Mouse (Mus musculus): ENCODE measurements around the gene Armh1.
A peak's percentile ranks its signal among the peaks of the same experiment; 100 is the strongest.

Armh1 gene

DNA sequence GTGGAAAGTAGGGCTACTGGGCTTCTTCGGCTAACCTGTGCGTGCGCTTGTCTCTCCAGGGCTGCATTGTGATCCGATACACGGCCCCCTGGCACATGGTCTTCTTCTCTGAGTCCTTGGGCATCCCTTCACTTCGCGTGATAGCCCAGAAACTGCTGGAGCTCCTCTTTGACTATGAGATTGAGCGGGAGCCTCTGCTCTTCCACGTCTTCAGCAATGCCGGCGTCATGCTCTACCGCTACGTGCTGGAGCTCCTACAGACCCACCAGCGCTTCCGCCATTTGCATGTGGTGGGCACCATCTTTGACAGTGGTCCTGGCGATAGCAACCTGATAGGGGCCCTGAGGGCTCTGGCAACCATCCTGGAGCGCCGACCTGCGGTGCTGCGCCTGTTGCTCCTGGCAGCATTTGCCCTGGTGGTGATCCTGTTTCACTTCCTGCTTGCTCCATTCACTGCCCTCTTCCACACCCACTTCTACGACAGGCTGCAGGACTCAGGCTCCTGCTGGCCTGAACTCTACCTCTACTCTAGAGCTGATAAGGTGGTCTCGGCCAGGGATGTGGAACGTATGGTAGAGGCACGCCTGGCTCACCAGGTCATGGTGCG is 16.0 kb upstream of the Armh1 start:
- peak; percentile 39 for DNase-seq (ENCODE audit: low read depth, low spot score)

DNA sequence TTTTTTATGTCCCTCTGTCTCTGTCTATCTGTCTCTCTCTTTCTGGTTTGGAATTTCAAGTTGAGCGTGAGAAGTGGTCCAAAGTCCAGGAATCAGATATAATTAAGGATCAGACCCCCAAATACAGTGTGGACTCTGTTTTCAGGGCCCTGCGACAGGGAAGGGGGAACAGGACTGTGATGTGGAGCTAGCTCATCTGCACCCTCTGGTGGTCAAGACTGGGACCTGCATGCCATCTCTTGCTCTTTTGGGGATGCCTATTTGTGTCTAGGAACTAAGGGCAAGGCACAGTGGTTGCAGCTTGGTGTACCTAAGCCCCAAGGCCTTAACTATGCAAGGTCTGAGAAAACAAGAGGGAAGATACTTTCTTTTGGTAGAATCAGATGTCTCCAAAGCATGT is 15.4 kb upstream of the Armh1 start:
- peak; percentile 86 for DNase-seq (ENCODE audit: low read depth, low spot score)

DNA sequence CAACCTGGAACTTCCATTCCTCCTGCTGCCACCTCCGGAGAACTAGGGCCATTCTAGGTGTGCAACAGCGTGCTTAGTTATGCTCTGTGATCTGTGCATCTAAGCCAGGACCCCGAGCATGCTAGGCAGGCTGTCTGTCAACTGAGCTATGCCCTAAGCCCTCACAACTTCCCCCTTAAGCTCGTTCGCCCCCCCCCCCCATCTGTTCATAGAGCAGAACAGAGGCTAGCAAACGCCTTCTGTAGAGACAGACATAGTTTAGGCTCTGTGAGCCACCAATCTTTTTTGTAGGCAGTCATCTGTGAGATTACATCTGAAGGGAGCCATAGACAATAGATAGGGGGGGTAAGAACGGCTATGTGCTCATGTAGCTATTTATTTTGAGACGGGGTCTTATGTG is 11.1 kb upstream of the Armh1 start:
- no peak for DNase-seq (ENCODE audit: low read depth, low spot score)

DNA sequence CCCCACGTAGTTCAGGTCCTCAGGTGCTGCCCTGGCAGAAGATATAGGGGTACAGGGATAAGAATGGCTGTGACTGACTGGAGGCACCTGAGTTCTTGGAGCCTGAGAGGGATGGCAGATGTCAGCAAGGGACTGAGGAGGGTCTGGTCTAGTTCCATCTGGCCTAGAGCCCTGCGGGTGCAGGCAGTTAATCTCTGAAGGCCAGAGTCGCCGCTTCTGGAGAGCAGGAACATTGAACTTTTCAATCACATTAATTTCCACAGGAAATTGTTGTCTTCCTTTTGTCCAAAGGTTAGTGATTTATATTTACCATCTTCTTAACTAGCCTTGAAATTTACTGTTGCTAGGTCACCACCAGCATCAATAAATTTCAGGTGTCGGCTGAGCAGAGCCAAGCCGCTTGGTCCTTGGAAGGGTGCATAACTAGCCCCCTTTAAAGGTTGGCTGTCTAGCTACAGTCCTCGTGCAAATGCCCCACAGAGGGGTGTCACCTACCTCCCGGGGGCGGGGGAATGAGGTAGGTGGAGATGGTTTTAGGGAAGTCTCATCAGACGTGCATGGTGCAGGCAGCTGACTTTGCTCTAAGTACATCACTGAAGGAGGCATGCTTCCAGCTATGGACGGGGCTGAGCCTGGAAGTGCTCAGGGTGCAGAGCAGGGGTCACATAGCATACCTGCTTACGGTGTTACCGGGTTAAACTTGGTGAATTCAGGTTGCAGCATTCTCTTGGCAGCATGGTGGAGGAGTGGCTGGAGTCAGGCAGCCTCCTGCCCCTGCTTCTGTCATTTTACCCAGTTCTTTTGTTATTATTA is 10.4 kb upstream of the Armh1 start:
- no peak for DNase-seq (ENCODE audit: low read depth, low spot score)

DNA sequence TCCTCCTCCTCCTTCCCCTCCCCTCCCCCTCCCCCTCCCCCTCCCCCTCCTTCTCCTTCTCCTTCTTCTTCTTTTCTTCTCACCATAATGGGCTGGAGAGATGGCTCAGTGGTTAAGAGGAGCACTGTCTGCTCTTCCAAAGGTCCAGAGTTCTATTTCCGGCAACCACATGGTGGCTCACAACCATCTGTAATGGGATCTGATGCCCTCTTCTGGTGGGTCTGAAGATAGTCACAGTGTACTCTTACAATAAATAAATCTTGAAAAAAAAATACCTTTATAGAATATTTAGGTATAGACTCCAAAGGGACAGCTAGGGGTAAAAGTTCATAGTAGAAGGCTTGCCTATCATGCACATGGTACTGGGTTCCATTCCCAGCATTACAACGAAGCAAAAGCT is 9.3 kb upstream of the Armh1 start:
- DNase-seq (ENCODE audit: low read depth, low spot score): peak; percentile 49

DNA sequence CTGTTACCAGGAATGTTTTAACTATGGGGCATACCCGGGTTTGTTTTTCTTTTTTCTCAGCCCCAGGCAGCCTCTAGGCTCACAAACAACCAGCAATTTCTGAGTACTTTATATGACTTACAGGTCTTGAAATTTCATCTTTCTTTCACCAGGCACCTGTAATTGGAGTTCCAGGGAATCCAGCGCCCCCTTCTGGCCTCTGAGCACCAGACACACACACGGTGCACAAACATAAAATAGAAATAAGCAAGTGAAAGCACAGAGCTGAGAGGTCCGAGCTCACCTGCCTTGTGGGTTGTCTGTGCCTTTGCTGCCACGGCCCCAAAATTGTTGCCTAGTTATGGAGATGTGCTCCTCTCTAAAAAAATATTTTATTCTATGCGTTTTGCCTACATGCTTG is 8.0 kb upstream of the Armh1 start:
- peak; percentile 54 for DNase-seq (ENCODE audit: low read depth, low spot score)

DNA sequence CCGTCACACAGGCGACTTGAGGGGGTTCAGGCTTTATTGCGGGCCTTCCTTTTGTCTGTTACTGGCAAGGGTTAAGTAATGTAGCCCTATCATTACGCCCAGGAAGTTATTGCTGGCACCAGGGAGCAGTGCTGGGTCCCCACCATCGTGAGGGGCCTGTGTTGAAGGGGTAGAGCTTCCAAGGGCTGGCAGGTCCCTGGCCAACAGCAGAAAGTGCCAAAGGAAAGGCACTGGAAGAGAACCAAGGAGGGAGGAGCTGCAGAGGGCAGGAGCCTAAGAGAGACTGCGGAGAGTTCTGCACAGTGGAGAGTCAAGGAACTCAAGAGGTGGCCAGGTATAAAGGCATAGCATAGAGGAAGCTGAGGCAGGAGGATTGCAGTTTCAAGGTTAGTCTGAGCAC is 2.7 kb upstream of the Armh1 start:
- no peak for DNase-seq (ENCODE audit: low read depth, low spot score)

DNA sequence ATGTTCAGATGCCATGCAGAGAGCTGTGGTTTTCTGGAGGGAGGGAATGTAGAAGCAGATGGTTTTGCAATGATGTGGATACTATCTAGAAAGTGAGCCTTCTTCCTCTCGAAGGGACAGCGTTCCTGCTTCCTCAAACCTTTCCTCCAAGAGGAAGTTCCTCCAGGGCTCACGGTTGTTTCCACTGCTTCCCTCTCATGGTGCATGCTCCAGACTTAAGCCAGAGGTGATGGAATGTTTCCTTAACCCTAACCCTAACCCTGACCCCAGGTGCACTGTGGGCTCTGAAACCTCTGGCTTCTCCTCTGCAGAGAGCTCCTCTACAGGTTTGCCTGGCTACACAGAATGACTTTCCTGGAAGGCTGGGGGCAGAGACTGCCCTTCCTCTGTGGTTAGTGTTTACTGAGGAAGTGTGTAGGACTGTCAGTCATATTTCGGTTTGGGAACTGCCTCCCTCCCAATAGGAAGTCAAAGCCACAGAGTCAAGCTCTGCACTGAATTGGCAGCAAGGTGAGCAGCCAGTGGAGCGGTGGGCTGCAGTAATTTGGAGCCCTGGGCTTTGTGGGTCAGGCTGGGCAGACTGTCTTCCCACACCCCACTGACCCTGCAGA is 2.2 kb upstream of the Armh1 start:
- no peak for DNase-seq (ENCODE audit: low read depth, low spot score)

DNA sequence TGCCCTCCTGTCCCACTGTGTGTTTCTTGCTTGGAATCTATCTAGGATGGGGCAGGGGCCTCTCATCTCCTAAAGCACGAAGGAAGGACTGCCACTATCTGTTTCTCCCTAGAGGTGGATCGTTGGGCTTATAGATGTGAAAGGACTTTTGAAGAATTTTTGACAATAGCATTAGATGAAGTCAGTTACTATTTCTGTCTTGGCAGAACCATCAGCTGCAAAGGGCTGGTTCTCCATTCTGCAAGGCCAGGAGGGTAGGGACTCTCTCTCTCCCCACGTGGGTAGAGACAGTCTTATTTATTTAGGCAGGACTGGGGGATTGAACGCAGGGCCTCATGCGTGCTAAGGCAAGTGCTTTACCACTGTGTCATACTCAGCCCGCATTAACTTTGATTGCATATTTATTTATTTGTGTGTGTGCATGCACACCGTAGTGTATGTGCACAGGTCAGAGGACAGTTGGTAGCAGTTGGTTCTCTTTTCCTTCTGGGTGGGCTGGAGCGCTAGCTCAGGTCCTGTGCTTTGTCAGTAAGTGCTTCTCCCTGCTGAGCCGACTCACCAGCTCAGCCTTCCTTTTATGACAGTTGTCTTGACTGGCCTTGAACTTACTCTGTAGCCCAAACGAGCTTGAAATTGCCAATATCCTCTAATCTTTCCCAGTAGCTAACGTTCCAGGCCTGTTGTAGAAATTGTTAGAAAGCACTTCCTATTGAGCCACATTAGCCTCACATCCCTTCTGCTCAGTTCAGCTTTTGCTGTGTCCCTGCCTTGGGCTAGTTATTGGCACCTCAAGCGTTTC is 1.5 kb upstream of the Armh1 start:
- no peak for DNase-seq (ENCODE audit: low read depth, low spot score)

DNA sequence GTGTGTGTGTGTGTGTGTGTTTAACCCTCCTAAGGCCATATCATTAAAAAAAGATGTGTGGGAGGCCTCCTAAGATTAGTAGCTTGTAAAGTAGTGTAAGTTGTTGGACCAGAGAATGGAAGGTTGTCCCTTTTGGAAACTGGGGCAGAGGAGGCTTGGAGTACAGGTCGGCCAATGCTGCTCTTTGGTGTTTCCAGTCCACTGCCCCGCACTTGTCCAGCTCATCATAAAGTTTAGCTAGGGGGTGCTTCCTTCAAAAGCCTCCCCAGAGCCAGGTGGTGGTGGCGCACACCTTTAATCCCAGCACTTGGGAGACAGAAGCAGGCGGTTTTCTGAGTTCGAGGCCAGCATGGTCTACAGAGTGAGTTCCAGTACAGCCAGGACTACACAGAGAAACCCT is 830 bp upstream of the Armh1 start:
- DNase-seq (ENCODE audit: low read depth, low spot score): no peak

DNA sequence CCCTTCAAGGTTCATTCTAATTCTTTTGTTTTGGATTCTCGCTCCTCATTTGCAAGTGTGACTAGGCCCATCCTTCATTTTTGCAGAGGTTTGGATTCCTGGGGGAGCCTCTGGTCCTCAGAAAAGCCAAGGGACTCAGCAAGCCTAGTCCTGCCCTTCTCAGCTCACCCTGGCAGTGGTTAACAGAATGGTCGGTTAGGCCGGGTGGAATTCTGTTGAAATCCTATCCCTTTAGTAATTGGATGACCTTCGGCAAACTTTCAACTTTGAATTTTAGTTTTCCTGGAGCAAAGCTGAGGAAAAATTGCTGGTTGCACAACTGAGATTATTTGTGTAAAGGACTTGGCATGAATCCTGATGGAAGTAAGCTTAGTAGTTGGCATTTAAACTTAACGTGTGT is 426 bp upstream of the Armh1 start:
- DNase-seq (ENCODE audit: low read depth, low spot score): no peak

DNA sequence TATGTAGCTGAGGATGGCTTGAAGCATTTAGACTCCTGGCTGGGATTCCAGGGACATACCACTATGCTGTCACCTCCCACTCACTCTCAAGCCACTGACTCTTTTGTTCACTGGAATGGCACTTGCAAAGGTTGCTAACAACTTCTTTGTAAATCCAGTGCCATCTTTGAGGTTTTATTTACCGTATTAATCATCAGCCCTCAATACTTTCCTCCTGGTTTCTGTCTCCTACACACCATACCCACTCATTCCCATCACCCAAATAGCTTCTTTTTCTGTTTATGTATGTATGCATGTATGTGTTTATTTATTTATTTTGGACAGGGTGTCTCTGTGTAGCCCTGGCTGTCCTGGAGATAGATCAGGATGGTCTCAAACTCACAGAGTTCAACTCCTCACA is 943 bp downstream of the Armh1 start:
- DNase-seq (ENCODE audit: low read depth, low spot score): no peak

DNA sequence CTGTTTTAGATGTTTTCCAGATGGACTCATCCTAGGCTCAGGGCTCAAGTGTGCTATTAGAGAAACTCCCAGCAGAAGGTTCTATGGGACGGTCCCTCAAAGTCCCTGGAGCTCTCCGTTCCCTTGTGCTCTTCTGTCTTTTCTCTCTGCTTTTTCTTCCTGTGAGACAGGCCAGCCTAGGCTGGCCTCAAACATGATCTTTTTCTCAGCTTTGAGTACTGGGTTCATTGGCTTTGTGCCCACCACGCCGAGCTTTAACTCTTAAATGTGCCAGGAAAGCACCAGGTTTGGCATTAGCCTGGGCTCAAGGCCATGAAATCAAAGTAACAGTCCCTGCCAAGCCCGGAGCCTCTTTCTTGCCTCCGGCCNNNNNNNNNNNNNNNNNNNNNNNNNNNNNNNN is 11.1 kb downstream of the Armh1 start:
- no peak for DNase-seq (ENCODE audit: low read depth, low spot score)

DNA sequence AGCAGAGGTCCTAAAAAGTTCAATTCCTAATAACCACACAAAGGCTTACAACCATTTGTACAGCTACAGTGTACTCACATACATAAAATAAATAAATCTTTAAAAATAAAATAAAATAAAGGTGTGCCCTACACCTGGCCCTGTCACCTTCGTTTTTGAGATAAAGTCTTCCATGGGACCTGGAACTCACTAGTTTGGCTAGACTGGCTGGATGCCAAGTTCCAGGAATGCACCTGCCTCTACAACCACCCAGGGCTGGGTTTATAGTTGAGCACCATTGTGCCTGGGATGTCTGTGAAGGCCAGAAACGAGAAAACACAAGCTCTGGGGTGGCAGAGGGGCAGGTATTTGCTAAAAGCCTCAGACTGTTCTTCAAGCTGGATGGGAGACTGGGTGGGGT is 12.8 kb downstream of the Armh1 start:
- no peak for DNase-seq (ENCODE audit: low read depth, low spot score)

DNA sequence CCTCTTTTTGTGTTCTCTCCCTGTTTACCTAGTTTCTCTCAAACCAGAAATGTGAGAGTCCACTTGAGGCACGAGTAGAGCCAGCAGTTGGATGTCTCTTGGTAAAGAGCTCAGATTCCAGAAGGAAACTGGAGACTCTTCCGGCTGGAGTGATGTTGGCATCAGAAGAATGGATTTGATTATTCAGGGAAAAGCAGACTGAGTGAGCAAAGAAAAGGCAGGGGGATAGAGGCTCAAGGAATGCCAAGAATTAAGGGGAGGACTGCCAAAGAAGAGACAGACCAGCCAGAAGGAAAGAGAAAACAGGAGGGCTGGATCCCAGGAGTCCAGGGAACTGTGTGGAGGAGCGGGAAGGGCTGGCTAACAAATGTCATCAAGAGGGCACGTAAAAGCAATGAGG is 16.1 kb downstream of the Armh1 start:
- no peak for DNase-seq (ENCODE audit: low read depth, low spot score)

DNA sequence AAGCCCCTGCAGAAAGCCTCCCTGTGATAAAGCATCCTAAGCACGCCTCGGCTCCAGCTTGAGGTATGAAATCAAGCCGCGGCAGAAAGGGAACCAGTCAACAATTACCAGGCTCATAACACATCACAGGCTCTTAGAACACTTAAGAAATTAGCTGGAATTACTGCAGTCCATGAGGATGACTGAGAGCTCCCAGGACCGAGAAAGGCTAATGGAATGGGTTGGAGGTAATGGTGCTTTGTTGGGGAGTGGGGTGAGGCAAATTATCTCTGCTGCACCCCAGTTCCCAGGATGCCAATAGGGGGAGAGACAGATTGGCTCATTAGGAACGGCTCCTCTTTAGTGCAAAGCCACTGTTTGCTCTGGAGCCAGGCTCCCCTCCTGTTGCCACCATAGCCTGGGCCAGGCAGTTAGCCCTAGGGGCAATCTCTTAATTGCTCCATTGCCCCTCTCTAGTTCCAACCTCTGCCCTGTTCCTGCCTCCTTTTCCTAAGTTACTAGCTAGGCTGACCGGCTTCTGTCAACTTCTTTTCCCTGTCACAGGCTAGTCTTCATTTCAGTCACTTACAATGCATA is 17.7 kb downstream of the Armh1 start:
- no peak for DNase-seq (ENCODE audit: low read depth, low spot score)

DNA sequence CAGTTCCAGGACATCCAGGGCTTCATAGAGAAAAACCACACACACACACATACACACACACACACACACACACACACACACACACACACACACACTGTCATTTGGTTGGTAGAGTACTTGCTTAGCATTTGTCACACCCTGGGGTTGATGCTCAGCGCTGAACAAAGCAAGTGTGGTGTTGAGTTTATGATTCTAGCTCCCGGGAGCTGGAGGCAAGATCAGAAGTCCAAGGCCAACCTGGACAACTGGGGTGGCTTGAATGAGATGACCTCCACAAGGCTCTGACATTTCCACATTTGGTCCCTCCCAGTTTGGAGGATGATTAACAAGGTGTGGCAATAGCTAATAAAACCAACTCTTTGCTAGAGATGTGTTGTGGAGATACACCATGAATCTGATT is 20.7 kb downstream of the Armh1 start:
- DNase-seq (ENCODE audit: low read depth, low spot score): no peak

DNA sequence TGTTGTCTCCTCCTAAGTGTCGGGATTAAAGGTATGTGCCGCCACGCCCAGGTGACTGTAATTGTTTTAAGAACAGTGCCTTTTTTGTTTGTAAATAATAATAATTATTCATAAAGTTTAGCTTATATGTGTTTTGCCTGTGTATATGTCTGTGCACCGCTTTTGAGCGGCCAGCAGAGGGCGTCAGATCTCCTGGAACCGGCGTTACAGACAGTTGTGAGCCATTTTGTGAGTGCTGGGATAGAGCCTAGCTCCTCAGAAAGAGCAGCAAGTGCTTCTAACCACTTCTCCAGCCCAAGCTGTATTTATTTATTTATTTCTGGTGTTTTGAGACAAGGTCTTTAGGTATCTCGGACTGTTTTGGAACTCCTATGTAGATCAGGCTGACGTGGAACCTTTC is 21.6 kb downstream of the Armh1 start:
- peak; percentile 76 for DNase-seq (ENCODE audit: low read depth, low spot score)

DNA sequence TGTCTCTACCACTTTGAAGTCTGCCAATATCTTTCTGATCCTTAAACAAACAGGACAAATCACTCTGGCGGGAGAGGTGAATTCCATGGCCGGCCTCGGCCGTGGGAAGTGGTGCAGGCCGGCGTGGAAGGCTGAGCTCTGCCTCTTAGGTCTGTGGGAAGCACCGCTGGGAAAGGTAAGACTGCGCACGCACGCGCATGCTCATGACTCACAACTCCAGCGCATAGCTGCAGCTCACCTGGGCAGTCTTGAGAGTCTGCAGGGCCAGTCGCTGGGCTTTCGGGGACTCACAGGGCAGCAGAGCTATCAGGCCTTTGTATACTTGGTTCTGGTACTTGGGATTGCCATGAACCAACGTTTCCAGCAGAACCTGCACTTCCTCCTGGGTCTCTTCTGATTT is 22.3 kb downstream of the Armh1 start:
- DNase-seq (ENCODE audit: low read depth, low spot score): peak; percentile 38

DNA sequence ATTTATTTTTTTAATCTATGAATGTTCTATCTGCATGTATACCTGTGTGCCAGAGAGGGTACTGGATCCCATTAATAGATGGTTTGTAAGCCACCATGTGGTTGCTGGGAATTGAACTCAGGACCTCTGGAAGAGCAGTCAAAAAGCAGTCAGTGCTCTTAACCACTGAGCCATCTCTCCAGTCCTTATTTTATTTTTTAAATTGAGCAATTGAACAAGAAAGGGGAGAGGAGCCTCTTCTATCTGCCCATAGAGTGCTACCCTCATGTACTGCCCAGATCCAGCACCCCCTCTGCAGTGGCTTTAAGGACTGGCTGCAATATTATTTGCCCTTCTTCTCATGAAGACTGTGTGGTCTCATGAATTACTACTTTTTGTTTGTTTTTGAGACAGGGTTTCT is 26.7 kb downstream of the Armh1 start:
- DNase-seq (ENCODE audit: low read depth, low spot score): no peak

DNA sequence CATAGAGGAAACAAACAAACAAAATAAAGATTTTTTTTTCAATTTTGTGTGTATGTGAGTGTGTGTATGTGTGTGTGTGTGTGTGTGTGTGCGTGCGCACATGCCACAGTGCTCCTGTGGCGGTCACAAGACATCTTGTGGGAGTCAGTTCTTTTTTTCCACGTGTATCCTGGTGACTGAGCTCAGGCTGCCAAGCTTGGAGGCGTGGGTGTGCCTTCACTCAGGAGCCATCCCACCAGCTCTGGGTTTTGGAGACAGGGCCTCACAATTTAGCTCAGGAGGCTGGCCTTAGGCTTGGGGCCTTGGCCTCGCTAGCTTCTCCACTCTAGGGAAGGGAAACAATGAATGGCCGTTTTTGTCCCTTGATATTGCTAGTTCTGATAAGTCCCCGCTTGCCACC is 27.8 kb downstream of the Armh1 start:
- no peak for DNase-seq (ENCODE audit: low read depth, low spot score)

DNA sequence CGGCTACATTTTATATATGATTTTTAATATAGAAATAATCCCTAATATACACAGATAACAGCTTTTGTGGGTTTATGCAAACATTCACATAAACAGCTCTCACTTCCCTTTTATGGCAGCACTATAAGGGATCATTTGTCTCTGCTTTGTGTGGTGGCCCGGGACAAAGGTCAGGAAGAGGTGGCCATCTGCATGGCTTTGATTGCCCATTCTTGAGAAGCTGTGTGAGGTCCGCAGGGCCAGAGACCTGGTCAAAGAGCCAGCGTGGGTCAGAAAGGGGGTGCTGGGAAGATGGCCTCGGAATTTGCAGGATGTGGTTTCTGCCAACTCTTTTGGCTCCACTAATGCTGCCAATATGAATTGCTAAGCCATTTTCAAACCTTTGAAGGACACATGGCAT is 28.9 kb downstream of the Armh1 start:
- DNase-seq (ENCODE audit: low read depth, low spot score): no peak

All from ES-CJ7 (cell line).